Mouse (Mus musculus) liver, adult 2 months (tissue): Measurements from ENCODE around the gene Lbx2.

Experiments used
- CTCF ChIP-seq: fragments of 200-500 bp; IDR thresholded peaks from 2 replicates; pipeline ENCODE4 v1.5.1; 2011; ENCODE audit warnings: low read depth, low read length, control low read depth
- POLR2A ChIP-seq: fragments of 200-500 bp; IDR thresholded peaks from 2 replicates; pipeline ENCODE4 v1.6.1; 2011; ENCODE audit warnings: low read length, control low read depth; ENCODE audit not compliant: insufficient read depth; ENCODE audit errors: extremely low read depth

GRCm38 (mm10) chr6:83117165-83117438, 30.9 kb downstream of the Lbx2 start:
- TF ChIP-seq POLR2A (no peak), CTCF (no peak)
